ENCODE assay signal across 8 mouse cellular contexts in the genomic region with DNA sequence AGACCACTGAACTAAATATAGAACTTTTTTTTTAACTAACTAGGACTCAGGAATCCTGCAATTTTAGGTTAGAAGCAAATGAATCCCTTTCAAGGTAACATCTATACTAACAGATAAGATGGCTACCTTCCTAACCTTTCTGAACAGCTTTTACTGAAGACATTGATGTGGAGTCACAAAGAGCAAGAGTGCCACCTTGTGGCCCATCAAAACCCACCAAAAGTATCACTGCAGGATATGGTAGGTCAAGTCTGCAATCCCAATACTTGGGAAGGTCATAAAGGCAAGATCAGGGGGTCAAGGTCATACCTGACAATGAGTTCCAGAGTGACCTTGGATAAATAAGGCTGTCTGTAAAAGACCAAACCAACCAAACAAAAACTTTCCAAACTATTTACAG. TPM values are rescaled to one million over a fixed set of nuclear protein-coding genes. Genes with fewer than 3 reads are reported as not detected.
DNase-seq lines count a peak whose midpoint lies in the region; ATAC-seq and TF ChIP-seq lines count a peak whose summit lies in the region.

No protein-coding gene starts in this region.

- no peak overlapping the region for H3K4me3 ChIP-seq in gastrocnemius, adult 2 months

- intact Hi-C loops in gastrocnemius, adult 2 months (cut with DNase I), result loop anchor here (5.0 kb wide), 1 partner anchor 83 kb away; no protein-coding TSS in a partner anchor

- ATAC-seq in megakaryocyte progenitor cell, adult 5-6 weeks (replicated peaks; ENCODE audit: poor library complexity), result peak; percentile 84

- peak; percentile 41 for DNase-seq in gastrocnemius, adult 2 months
- DNase-seq in gastrocnemius, postnatal 25 days, result no peak
- peak; percentile 51 to 58 for DNase-seq in B cell, adult 2 months
- peak; percentile 14 to 23 for DNase-seq in adrenal gland, adult 18-20 months (ENCODE audit: low spot score in 2 of 2)
- DNase-seq in embryo, embryonic 10.5 days (ENCODE audit: low spot score), result peak; percentile 64
- DNase-seq in kidney, postnatal 25 days, result peak; percentile 38 to 56
- peak; percentile 24 to 25 for DNase-seq in spleen, postnatal 36 days (ENCODE audit: low spot score in 2 of 2)

- H3K27ac ChIP-seq in gastrocnemius, adult 2 months, result no peak overlapping the region

- TF ChIP-seq CTCF in gastrocnemius, adult 2 months (IDR thresholded peaks at IDR 0.05), result peak; percentile 65

RNA-seq across cellular contexts. Expression of a gene that starts 28.9 kb away (rescaled TPM):
- total RNA-seq in gastrocnemius, adult 2 months (2021), result 1 to 10 TPM; 8.1 to 8.9 TPM
- 1 to 10 TPM; 6.2 to 7.7 TPM for total RNA-seq in gastrocnemius, postnatal 25 days (2021)
- 10 to 100 TPM; 16.9 to 18.5 TPM for total RNA-seq in adrenal gland, adult 18-20 months (2021)
- 23.1 and 30.1 TPM in 2 replicates for total RNA-seq in megakaryocyte progenitor cell, adult 5-6 weeks (2015)
- total RNA-seq in megakaryocyte progenitor cell, adult 5-6 weeks (2017), result 35.8 and 51.6 TPM in 2 replicates

RNA-seq across cellular contexts. Expression of a gene that starts 40.2 kb away (rescaled TPM):
- 10 to 100 TPM; 82.1 to 91.2 TPM for total RNA-seq in gastrocnemius, adult 2 months (2021)
- 10 to 100 TPM; 78.9 to 86.9 TPM for total RNA-seq in gastrocnemius, postnatal 25 days (2021)
- 100 to 1,000 TPM; 155 to 173 TPM for total RNA-seq in adrenal gland, adult 18-20 months (2021)
- 354 and 385 TPM in 2 replicates for total RNA-seq in megakaryocyte progenitor cell, adult 5-6 weeks (2015)
- total RNA-seq in megakaryocyte progenitor cell, adult 5-6 weeks (2017), result 267 and 297 TPM in 2 replicates
